Mouse (Mus musculus): ENCODE results near the gene Tor3a. TPM values are rescaled to one million over a fixed set of nuclear protein-coding genes. Genes with fewer than 3 reads are reported as not detected.

The Tor3a gene
- total and polyA plus RNA-seq, 3 experiments, result 2.5 to 3.1 (median 2.6) TPM

- H3K4me3 ChIP-seq (ENCODE audit: low read depth, low read length), result no peak overlapping the region; the same call in 1 of the 2 replicates
- H3K4me1 ChIP-seq (ENCODE audit: insufficient read depth, low read depth, low read length), result peaks cover 36% of the 10 kb centered on the region
- H3K36me3 ChIP-seq (replicated peaks), result peaks cover 28% of the 10 kb centered on the region
- H3K9me3 ChIP-seq (replicated peaks), result no peaks in the 10 kb centered on the region
- DNase-seq (ENCODE audit: low spot score) (no peak), ATAC-seq (ENCODE audit: extremely low read depth, insufficient number of reproducible peaks, low FRiP score, poor library complexity, severe bottlenecking) (no peak)
- no peaks in the 10 kb centered on the region for H3K27me3 ChIP-seq (ENCODE audit: insufficient read depth, low read length)
- TF ChIP-seq POLR2AphosphoS5 (IDR thresholded peaks at IDR 0.05; ENCODE audit: insufficient replicate concordance, low read depth, low read length) (no peak), GATA1 (IDR thresholded peaks at IDR 0.05; ENCODE audit: borderline replicate concordance, low read length) (no peak), CTCF (IDR thresholded peaks at IDR 0.05; ENCODE audit: low read depth, low read length) (no peak), GATA2 (IDR thresholded peaks at IDR 0.05; ENCODE audit: borderline replicate concordance, low read depth, low read length) (no peak), TAL1 (conservative IDR thresholded peaks at IDR 0.05; ENCODE audit: low read depth, low read length) (no peak)
These were observed 57.1 kb downstream of the Tor3a start for GRCm38 (mm10) chr1:156616989-156617598.

GRCm38 (mm10) chr1:156615381-156616133 lies 58.6 kb downstream of the Tor3a start:
- Histone ChIP-seq H3K27me3 (ENCODE audit: insufficient read depth, low read length) (no peaks in the 10 kb centered on the region), H3K9me3 (replicated peaks) (no peaks in the 10 kb centered on the region), H3K36me3 (replicated peaks) (peaks cover 19% of the 10 kb centered on the region), H3K4me1 (ENCODE audit: insufficient read depth, low read depth, low read length) (peaks cover 39% of the 10 kb centered on the region), H3K4me3 (ENCODE audit: low read depth, low read length) (peak overlapping the region; percentile 70)
- DNase-seq (ENCODE audit: low spot score), result peak; percentile 54
- peak; percentile 93 for ATAC-seq (ENCODE audit: extremely low read depth, insufficient number of reproducible peaks, low FRiP score, poor library complexity, severe bottlenecking)
- TF ChIP-seq GATA2 (IDR thresholded peaks at IDR 0.05; ENCODE audit: borderline replicate concordance, low read depth, low read length) (no peak), GATA1 (IDR thresholded peaks at IDR 0.05; ENCODE audit: borderline replicate concordance, low read length) (no peak), POLR2AphosphoS5 (IDR thresholded peaks at IDR 0.05; ENCODE audit: insufficient replicate concordance, low read depth, low read length) (no peak), CTCF (IDR thresholded peaks at IDR 0.05; ENCODE audit: low read depth, low read length) (no peak), TAL1 (conservative IDR thresholded peaks at IDR 0.05; ENCODE audit: low read depth, low read length) (no peak)

GRCm38 (mm10) chr1:156614710-156615109 lies 59.4 kb downstream of the Tor3a start:
- peaks cover 46% of the 10 kb centered on the region for H3K4me1 ChIP-seq (ENCODE audit: insufficient read depth, low read depth, low read length)
- no peak for DNase-seq (ENCODE audit: low spot score)
- ATAC-seq (ENCODE audit: extremely low read depth, insufficient number of reproducible peaks, low FRiP score, poor library complexity, severe bottlenecking), result no peak
- H3K27me3 ChIP-seq (ENCODE audit: insufficient read depth, low read length), result no peaks in the 10 kb centered on the region
- no peak for TF ChIP-seq CTCF (IDR thresholded peaks at IDR 0.05; ENCODE audit: low read depth, low read length)
- no peak for TF ChIP-seq TAL1 (conservative IDR thresholded peaks at IDR 0.05; ENCODE audit: low read depth, low read length)
- no peak for TF ChIP-seq POLR2AphosphoS5 (IDR thresholded peaks at IDR 0.05; ENCODE audit: insufficient replicate concordance, low read depth, low read length)
- no peak for TF ChIP-seq GATA1 (IDR thresholded peaks at IDR 0.05; ENCODE audit: borderline replicate concordance, low read length)
- no peak for TF ChIP-seq GATA2 (IDR thresholded peaks at IDR 0.05; ENCODE audit: borderline replicate concordance, low read depth, low read length)
- H3K4me3 ChIP-seq (ENCODE audit: low read depth, low read length), result no peak overlapping the region
- H3K9me3 ChIP-seq (replicated peaks), result no peaks in the 10 kb centered on the region
- H3K36me3 ChIP-seq (replicated peaks), result peaks cover 14% of the 10 kb centered on the region

- peaks cover 49% of the 10 kb centered on the region for H3K4me1 ChIP-seq (ENCODE audit: insufficient read depth, low read depth, low read length)
- no peak for TF ChIP-seq GATA1 (IDR thresholded peaks at IDR 0.05; ENCODE audit: borderline replicate concordance, low read length)
- TF ChIP-seq CTCF (IDR thresholded peaks at IDR 0.05; ENCODE audit: low read depth, low read length), result no peak
- no peak for TF ChIP-seq TAL1 (conservative IDR thresholded peaks at IDR 0.05; ENCODE audit: low read depth, low read length)
- TF ChIP-seq GATA2 (IDR thresholded peaks at IDR 0.05; ENCODE audit: borderline replicate concordance, low read depth, low read length), result no peak
- TF ChIP-seq POLR2AphosphoS5 (IDR thresholded peaks at IDR 0.05; ENCODE audit: insufficient replicate concordance, low read depth, low read length), result no peak
- no peak overlapping the region for H3K4me3 ChIP-seq (ENCODE audit: low read depth, low read length)
- H3K9me3 ChIP-seq (replicated peaks), result no peaks in the 10 kb centered on the region
- no peaks in the 10 kb centered on the region for H3K27me3 ChIP-seq (ENCODE audit: insufficient read depth, low read length)
- DNase-seq (ENCODE audit: low spot score) (no peak), ATAC-seq (ENCODE audit: extremely low read depth, insufficient number of reproducible peaks, low FRiP score, poor library complexity, severe bottlenecking) (no peak)
- H3K36me3 ChIP-seq (replicated peaks), result peaks cover 12% of the 10 kb centered on the region
These were observed 60.2 kb downstream of the Tor3a start for GRCm38 (mm10) chr1:156613855-156614530.

- Histone ChIP-seq H3K36me3 (replicated peaks) (peaks cover 14% of the 10 kb centered on the region), H3K27me3 (ENCODE audit: insufficient read depth, low read length) (no peaks in the 10 kb centered on the region), H3K9me3 (replicated peaks) (no peaks in the 10 kb centered on the region), H3K4me1 (ENCODE audit: insufficient read depth, low read depth, low read length) (peaks cover 25% of the 10 kb centered on the region), H3K4me3 (ENCODE audit: low read depth, low read length) (no peak overlapping the region)
- ATAC-seq (ENCODE audit: extremely low read depth, insufficient number of reproducible peaks, low FRiP score, poor library complexity, severe bottlenecking) (0 out of 2 replicates have a peak, but pooled peaks have one; percentile 28), DNase-seq (ENCODE audit: low spot score) (no peak)
- TF ChIP-seq TAL1 (conservative IDR thresholded peaks at IDR 0.05; ENCODE audit: low read depth, low read length) (no peak), POLR2AphosphoS5 (IDR thresholded peaks at IDR 0.05; ENCODE audit: insufficient replicate concordance, low read depth, low read length) (no peak), GATA1 (IDR thresholded peaks at IDR 0.05; ENCODE audit: borderline replicate concordance, low read length) (no peak), CTCF (IDR thresholded peaks at IDR 0.05; ENCODE audit: low read depth, low read length) (no peak), GATA2 (IDR thresholded peaks at IDR 0.05; ENCODE audit: borderline replicate concordance, low read depth, low read length) (no peak)
These were observed 63.9 kb downstream of the Tor3a start for GRCm38 (mm10) chr1:156610257-156610656.

GRCm38 (mm10) chr1:156608496-156608895 lies 65.7 kb downstream of the Tor3a start:
- Histone ChIP-seq H3K4me3 (ENCODE audit: low read depth, low read length) (no peak overlapping the region), H3K27me3 (ENCODE audit: insufficient read depth, low read length) (no peaks in the 10 kb centered on the region), H3K36me3 (replicated peaks) (peaks cover 17% of the 10 kb centered on the region), H3K4me1 (ENCODE audit: insufficient read depth, low read depth, low read length) (peaks cover 17% of the 10 kb centered on the region; the same call in 1 of the 2 replicates), H3K9me3 (replicated peaks) (no peaks in the 10 kb centered on the region)
- ATAC-seq (ENCODE audit: extremely low read depth, insufficient number of reproducible peaks, low FRiP score, poor library complexity, severe bottlenecking) (no peak), DNase-seq (ENCODE audit: low spot score) (no peak)
- TF ChIP-seq GATA2 (IDR thresholded peaks at IDR 0.05; ENCODE audit: borderline replicate concordance, low read depth, low read length), result no peak
- no peak for TF ChIP-seq POLR2AphosphoS5 (IDR thresholded peaks at IDR 0.05; ENCODE audit: insufficient replicate concordance, low read depth, low read length)
- TF ChIP-seq TAL1 (conservative IDR thresholded peaks at IDR 0.05; ENCODE audit: low read depth, low read length), result no peak
- no peak for TF ChIP-seq GATA1 (IDR thresholded peaks at IDR 0.05; ENCODE audit: borderline replicate concordance, low read length)
- no peak for TF ChIP-seq CTCF (IDR thresholded peaks at IDR 0.05; ENCODE audit: low read depth, low read length)
